Mouse (Mus musculus) hindbrain, embryonic 12.5 days (tissue): ENCODE measurements around the gene R3hcc1l. TPM values are rescaled to one million over a fixed set of nuclear protein-coding genes. Genes with fewer than 3 reads are reported as not detected.

Experiments
- ATAC-seq: fragments of 200-750 bp; cut with Nextera tagmentation; 2 replicates; pipeline ENCODE4 v1.8.0; 2017; ENCODE audit warnings: moderate TSS enrichment; ENCODE audit not compliant: low FRiP score
- H3K27ac ChIP-seq: fragments of 300-500 bp; sonication (generic); 2 replicates; pipeline ENCODE4 v1.5.1; 2016; ENCODE audit warnings: mild to moderate bottlenecking
- H3K27me3 ChIP-seq: fragments of 300-500 bp; sonication (generic); 2 replicates; pipeline ENCODE4 v1.6.1; 2016; ENCODE audit warnings: mild to moderate bottlenecking
- H3K36me3 ChIP-seq: fragments of 300-500 bp; sonication (generic); 2 replicates; pipeline ENCODE4 v1.6.1; 2016; ENCODE audit warnings: mild to moderate bottlenecking
- H3K4me1 ChIP-seq: fragments of 300-500 bp; sonication (generic); 2 replicates; pipeline ENCODE4 v1.6.1; 2016
- H3K4me2 ChIP-seq: fragments of 300-500 bp; sonication (generic); replicated peaks from 2 replicates; pipeline ENCODE4 v1.6.1; 2016; ENCODE audit warnings: mild to moderate bottlenecking
- H3K4me3 ChIP-seq: fragments of 300-500 bp; sonication (generic); 2 replicates; pipeline ENCODE4 v1.5.1; 2016; ENCODE audit warnings: mild to moderate bottlenecking
- H3K9ac ChIP-seq: fragments of 300-500 bp; sonication (generic); 2 replicates; pipeline ENCODE4 v1.6.1; 2016; ENCODE audit warnings: mild to moderate bottlenecking, moderate library complexity
- H3K9me3 ChIP-seq: fragments of 300-500 bp; sonication (generic); replicated peaks from 2 replicates; pipeline ENCODE4 v1.6.1; 2016; ENCODE audit warnings: mild to moderate bottlenecking
- WGBS: fragments of 180-500 bp; shearing (Covaris S2); methylation state at CpG from one replicate; pipeline ENCODE4 v1.1.7; 2016; 5-methylcytosine and 5-hydroxymethylcytosine counted together
- polyA plus RNA-seq: library from polyadenylated mRNA; unstranded; fragments of >200 nt; fragmentation: Nextera tagmentation; extraction: Ambion mirVana; gene quantifications from 2 replicates; pipeline ENCODE4 v1.2.1, GENCODE M21; 2016

R3hcc1l gene
- polyA plus RNA-seq, 1 experiment from 2014 or later, result 19.9 TPM

- H3K27me3 ChIP-seq, result no peaks in the 10 kb centered on the region
- peaks cover 15% of the 10 kb centered on the region for H3K4me1 ChIP-seq
- no peak for ATAC-seq
- no peak overlapping the region for H3K4me3 ChIP-seq
- no peak overlapping the region for H3K9ac ChIP-seq
- H3K9me3 ChIP-seq, result no peaks in the 10 kb centered on the region
- no peak overlapping the region for H3K4me2 ChIP-seq
- WGBS, result 74% methylated on average over 8 of the region's 8 CpGs
- no peaks in the 10 kb centered on the region for H3K36me3 ChIP-seq
- no peak overlapping the region for H3K27ac ChIP-seq
These were observed 121.0 kb downstream of the R3hcc1l start for GRCm38 (mm10) chr19:42639544-42639943.

- Histone ChIP-seq H3K4me2 (no peak overlapping the region), H3K9ac (no peak overlapping the region), H3K27ac (no peak overlapping the region), H3K4me1 (peaks cover 15% of the 10 kb centered on the region), H3K36me3 (no peaks in the 10 kb centered on the region), H3K4me3 (no peak overlapping the region), H3K9me3 (no peaks in the 10 kb centered on the region), H3K27me3 (no peaks in the 10 kb centered on the region)
- WGBS, result 80% methylated on average over 9 of the region's 9 CpGs
- ATAC-seq, result no peak
These were observed 121.7 kb downstream of the R3hcc1l start for GRCm38 (mm10) chr19:42640211-42640610.

Other genes with a start within 250 kb of the R3hcc1l start
- 14.0 and 14.8 TPM in 2 replicates for gene Crtac1, start 87.0 kb upstream of the R3hcc1l start, polyA plus RNA-seq
- 0.19 and 0.51 TPM in 2 replicates for gene Loxl4, start 94.1 kb downstream of the R3hcc1l start, polyA plus RNA-seq
- gene Pyroxd2, start 234.0 kb downstream of the R3hcc1l start, polyA plus RNA-seq, result 1.2 and 1.7 TPM in 2 replicates